Mouse (Mus musculus) G1E (cell line): ENCODE data around the gene Neurl4.

Experiments
- CTCF ChIP-seq: IDR thresholded peaks from 2 replicates; pipeline ENCODE4 v1.5.1; 2012; ENCODE audit warnings: low read depth, low read length, inconsistent platforms, mixed read lengths
- GATA1 ChIP-seq: IDR thresholded peaks from 2 replicates; pipeline ENCODE4 v1.6.1; 2012; ENCODE audit warnings: borderline replicate concordance, low read length, inconsistent platforms, mixed read lengths
- GATA2 ChIP-seq: IDR thresholded peaks from 2 replicates; pipeline ENCODE4 v1.6.1; 2012; ENCODE audit warnings: low read depth, low read length, inconsistent platforms, borderline replicate concordance
- POLR2AphosphoS5 ChIP-seq: IDR thresholded peaks from 2 replicates; pipeline ENCODE4 v1.6.1; 2012; ENCODE audit warnings: low read depth, low read length, inconsistent platforms; ENCODE audit not compliant: insufficient replicate concordance
- TAL1 ChIP-seq: conservative IDR thresholded peaks from 2 replicates; pipeline ENCODE4 v1.6.1; 2012; ENCODE audit warnings: low read depth, low read length, inconsistent platforms, mixed read lengths

DNA sequence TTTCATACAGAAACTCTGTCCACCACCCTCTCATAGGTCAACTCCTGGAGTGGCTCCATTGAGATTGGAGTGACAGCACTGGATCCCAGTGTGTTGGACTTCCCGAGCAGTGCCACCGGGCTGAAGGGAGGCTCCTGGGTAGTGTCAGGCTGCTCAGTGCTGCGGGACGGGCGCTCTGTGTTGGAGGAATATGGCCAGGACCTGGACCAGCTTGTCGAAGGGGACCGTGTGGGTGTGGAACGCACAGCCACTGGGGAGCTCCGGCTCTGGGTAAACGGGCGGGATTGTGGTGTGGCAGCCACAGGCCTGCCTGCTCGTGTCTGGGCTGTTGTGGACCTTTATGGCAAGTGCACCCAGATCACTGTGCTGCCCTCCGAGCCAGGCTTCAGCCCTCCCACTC, 2.1 kb downstream of the Neurl4 start:
- TF ChIP-seq CTCF (no peak), TAL1 (no peak), GATA1 (no peak), POLR2AphosphoS5 (no peak), GATA2 (no peak)
